Mouse (Mus musculus): ENCODE measurements at regions not wholly inside any gene's neighbourhood (a gene's known extent, or its start where the extent isn't known, plus 50 kb on each side); places are given as distances from the start of the nearest gene placed in this dataset.

DNA sequence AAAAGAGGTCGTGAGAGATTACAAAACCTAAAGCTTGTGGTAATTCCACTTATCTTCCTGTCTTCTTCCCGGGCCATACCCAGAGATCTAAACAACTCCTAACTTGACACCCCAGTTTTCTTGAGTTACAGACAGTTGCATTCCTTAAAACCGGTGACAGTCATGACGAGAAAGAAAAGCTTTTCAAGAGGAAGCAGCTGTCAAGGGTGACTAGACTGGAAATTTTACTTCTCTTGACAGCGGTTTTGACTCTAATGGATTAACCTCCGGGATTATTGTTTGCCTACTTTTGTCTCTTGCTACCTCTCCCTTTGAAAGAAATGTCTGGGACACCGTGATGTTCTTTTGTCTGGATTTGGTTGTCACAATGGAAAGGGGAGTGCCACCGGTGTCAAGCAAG is 170.9 kb downstream of the Spry2 start:
- TF ChIP-seq POLR2A (IDR thresholded peaks at IDR 0.05; ENCODE audit: low read depth, low read length) (no peak), CTCF (IDR thresholded peaks at IDR 0.05; ENCODE audit: borderline replicate concordance, insufficient read depth, low read length) (no peak)
- H3K27ac ChIP-seq (ENCODE audit: insufficient read depth, low read length), result no peak overlapping the region
- H3K4me1 ChIP-seq (ENCODE audit: control insufficient read depth, insufficient read depth, low read length), result no peaks in the 10 kb centered on the region
- no peak overlapping the region for H3K4me3 ChIP-seq (ENCODE audit: insufficient read depth, low read length)

DNA sequence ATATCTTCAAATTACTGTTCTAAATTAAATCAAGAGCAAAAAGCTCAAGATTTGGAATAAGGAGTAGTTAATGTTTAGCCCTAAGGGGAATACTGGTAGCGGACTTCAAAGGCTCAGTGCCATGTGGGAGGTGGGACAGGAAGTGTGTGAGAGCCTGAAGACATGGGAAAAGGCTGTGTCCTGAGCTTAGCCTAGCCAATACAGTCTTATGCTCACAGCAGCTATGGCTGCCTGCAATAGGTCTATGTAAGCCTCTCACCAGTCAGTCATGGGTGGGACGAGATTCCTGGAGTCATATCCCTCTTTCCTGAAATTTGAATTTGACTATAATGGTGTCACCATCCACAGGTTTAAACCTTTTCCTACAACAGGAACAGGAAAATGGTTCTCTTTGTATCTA is 173.7 kb downstream of the Spry2 start:
- Histone ChIP-seq H3K4me3 (ENCODE audit: insufficient read depth, low read length) (no peak overlapping the region), H3K4me1 (ENCODE audit: control insufficient read depth, insufficient read depth, low read length) (no peaks in the 10 kb centered on the region)
- no peak for TF ChIP-seq POLR2A (IDR thresholded peaks at IDR 0.05; ENCODE audit: low read depth, low read length)
- TF ChIP-seq CTCF (IDR thresholded peaks at IDR 0.05; ENCODE audit: borderline replicate concordance, insufficient read depth, low read length), result no peak

GRCm38 (mm10) chr14:105721576-105721975 is 175.0 kb downstream of the Spry2 start:
- H3K4me3 ChIP-seq (ENCODE audit: insufficient read depth, low read length), result no peak overlapping the region
- TF ChIP-seq CTCF (IDR thresholded peaks at IDR 0.05; ENCODE audit: borderline replicate concordance, insufficient read depth, low read length), result no peak
- TF ChIP-seq POLR2A (IDR thresholded peaks at IDR 0.05; ENCODE audit: low read depth, low read length), result no peak
- H3K4me1 ChIP-seq (ENCODE audit: control insufficient read depth, insufficient read depth, low read length), result no peaks in the 10 kb centered on the region
- no peak overlapping the region for H3K27ac ChIP-seq (ENCODE audit: insufficient read depth, low read length)

More for the DNA sequence above, 173.7 kb downstream of the Spry2 start:
- H3K27ac ChIP-seq (ENCODE audit: insufficient read depth, low read length), result no peak overlapping the region

- Histone ChIP-seq H3K4me3 (ENCODE audit: insufficient read depth, low read length) (no peak overlapping the region), H3K27ac (ENCODE audit: insufficient read depth, low read length) (no peak overlapping the region), H3K4me1 (ENCODE audit: control insufficient read depth, insufficient read depth, low read length) (no peaks in the 10 kb centered on the region)
- TF ChIP-seq CTCF (IDR thresholded peaks at IDR 0.05; ENCODE audit: borderline replicate concordance, insufficient read depth, low read length) (no peak), POLR2A (IDR thresholded peaks at IDR 0.05; ENCODE audit: low read depth, low read length) (no peak)
Measured at GRCm38 (mm10) chr14:105720816-105721510, 175.7 kb downstream of the Spry2 start.

- no peak overlapping the region for H3K4me3 ChIP-seq (ENCODE audit: insufficient read depth, low read length)
- peak overlapping the region; percentile 73 for H3K27ac ChIP-seq (ENCODE audit: insufficient read depth, low read length)
- no peak for TF ChIP-seq CTCF (IDR thresholded peaks at IDR 0.05; ENCODE audit: borderline replicate concordance, insufficient read depth, low read length)
- no peak for TF ChIP-seq POLR2A (IDR thresholded peaks at IDR 0.05; ENCODE audit: low read depth, low read length)
- no peaks in the 10 kb centered on the region for H3K4me1 ChIP-seq (ENCODE audit: control insufficient read depth, insufficient read depth, low read length)
Measured at GRCm38 (mm10) chr14:105718676-105719441, 177.8 kb downstream of the Spry2 start.

- TF ChIP-seq POLR2A (IDR thresholded peaks at IDR 0.05; ENCODE audit: low read depth, low read length) (no peak), CTCF (IDR thresholded peaks at IDR 0.05; ENCODE audit: borderline replicate concordance, insufficient read depth, low read length) (no peak)
- H3K27ac ChIP-seq (ENCODE audit: insufficient read depth, low read length), result no peak overlapping the region
- H3K4me3 ChIP-seq (ENCODE audit: insufficient read depth, low read length), result no peak overlapping the region
- H3K4me1 ChIP-seq (ENCODE audit: control insufficient read depth, insufficient read depth, low read length), result no peaks in the 10 kb centered on the region
Measured at GRCm38 (mm10) chr14:105717821-105718220, 178.8 kb downstream of the Spry2 start.

- Histone ChIP-seq H3K27ac (ENCODE audit: insufficient read depth, low read length) (no peak overlapping the region), H3K4me1 (ENCODE audit: control insufficient read depth, insufficient read depth, low read length) (no peaks in the 10 kb centered on the region), H3K4me3 (ENCODE audit: insufficient read depth, low read length) (no peak overlapping the region)
- TF ChIP-seq POLR2A (IDR thresholded peaks at IDR 0.05; ENCODE audit: low read depth, low read length), result no peak
- TF ChIP-seq CTCF (IDR thresholded peaks at IDR 0.05; ENCODE audit: borderline replicate concordance, insufficient read depth, low read length), result no peak
Measured at GRCm38 (mm10) chr14:105708691-105709090, 187.9 kb downstream of the Spry2 start.

- no peak for TF ChIP-seq POLR2A (IDR thresholded peaks at IDR 0.05; ENCODE audit: low read depth, low read length)
- TF ChIP-seq CTCF (IDR thresholded peaks at IDR 0.05; ENCODE audit: borderline replicate concordance, insufficient read depth, low read length), result no peak
- Histone ChIP-seq H3K4me3 (ENCODE audit: insufficient read depth, low read length) (no peak overlapping the region), H3K27ac (ENCODE audit: insufficient read depth, low read length) (no peak overlapping the region), H3K4me1 (ENCODE audit: control insufficient read depth, insufficient read depth, low read length) (0 out of 2 replicates have a peak, but pooled peaks cover 3% of the 10 kb centered on the region)
Measured at GRCm38 (mm10) chr14:105706756-105707155, 189.9 kb downstream of the Spry2 start.

GRCm38 (mm10) chr14:105698616-105699015 is 198.0 kb downstream of the Spry2 start:
- TF ChIP-seq POLR2A (IDR thresholded peaks at IDR 0.05; ENCODE audit: low read depth, low read length) (no peak), CTCF (IDR thresholded peaks at IDR 0.05; ENCODE audit: borderline replicate concordance, insufficient read depth, low read length) (no peak)
- 0 out of 2 replicates have a peak, but pooled peaks cover 3% of the 10 kb centered on the region for H3K4me1 ChIP-seq (ENCODE audit: control insufficient read depth, insufficient read depth, low read length)
- no peak overlapping the region for H3K27ac ChIP-seq (ENCODE audit: insufficient read depth, low read length)
- H3K4me3 ChIP-seq (ENCODE audit: insufficient read depth, low read length), result no peak overlapping the region

GRCm38 (mm10) chr14:105698086-105698485 is 198.5 kb downstream of the Spry2 start:
- H3K27ac ChIP-seq (ENCODE audit: insufficient read depth, low read length), result no peak overlapping the region
- H3K4me1 ChIP-seq (ENCODE audit: control insufficient read depth, insufficient read depth, low read length), result 0 out of 2 replicates have a peak, but pooled peaks cover 3% of the 10 kb centered on the region
- H3K4me3 ChIP-seq (ENCODE audit: insufficient read depth, low read length), result no peak overlapping the region
- no peak for TF ChIP-seq POLR2A (IDR thresholded peaks at IDR 0.05; ENCODE audit: low read depth, low read length)
- no peak for TF ChIP-seq CTCF (IDR thresholded peaks at IDR 0.05; ENCODE audit: borderline replicate concordance, insufficient read depth, low read length)

Measured in embryonic fibroblast, embryonic 13.5 days (primary cell).